In genomic region chr3:88220842-88221241, GRCm38 (mm10) we compare ENCODE assay signal across 8 mouse cellular contexts. TPM values are rescaled to one million over a fixed set of nuclear protein-coding genes. Genes with fewer than 3 reads are reported as not detected.
A peak's percentile ranks its signal among the peaks of the same experiment; 100 is the strongest.
DNase-seq lines count a peak whose midpoint lies in the region; ATAC-seq lines count a peak whose summit lies in the region.

No protein-coding gene starts in this region.

- peak; percentile 97 for ATAC-seq in megakaryocyte progenitor cell, adult 5-6 weeks (replicated peaks; ENCODE audit: poor library complexity)
- ATAC-seq in monocyte, adult 5-6 weeks (replicated peaks; ENCODE audit: insufficient number of reproducible peaks, low FRiP score, low TSS enrichment, poor library complexity, severe bottlenecking) = no peak

- DNase-seq in cerebellum, postnatal 25 days = peak; percentile 41 to 43
- no peak for DNase-seq in cerebellum, adult 8-10 months
- peak; percentile 87 to 89 for DNase-seq in adrenal gland, postnatal 36 days
- peak; percentile 75 for DNase-seq in gastrocnemius, postnatal 10 days
- DNase-seq in kidney, adult 9 months = peak; percentile 70
- DNase-seq in spleen, postnatal 4 days (ENCODE audit: low spot score in 2 of 2) = peak; percentile 56 to 82

RNA-seq across cellular contexts. Expression of gene Rhbg, which starts 33.7 kb away (rescaled TPM):
- 1 to 10 TPM; 5.5 to 7.9 TPM for total RNA-seq in adrenal gland, postnatal 36 days (2021)
- total RNA-seq in gastrocnemius, postnatal 10 days (2021) = not detected
- total RNA-seq in megakaryocyte progenitor cell, adult 5-6 weeks (2015) = not detected in 2 replicates
- total RNA-seq in megakaryocyte progenitor cell, adult 5-6 weeks (2017) = 0.14 TPM in 1 of 2 replicates, not detected in the other
- total RNA-seq in monocyte, adult 5-6 weeks (2017) = not detected in 3 replicates
